Mouse (Mus musculus): ENCODE measurements around the gene Pspc1. TPM values are rescaled to one million over a fixed set of nuclear protein-coding genes. Genes with fewer than 3 reads are reported as not detected.
"Not testable (repeated sequence)": the region's sequence is repeated elsewhere in the genome, so short reads cannot be mapped to it uniquely, and the experiment has no call there.

Pspc1 gene
- polyA plus RNA-seq, 1 experiment: 2.4 TPM

- no peaks in the 10 kb centered on the region for H3K4me1 ChIP-seq (ENCODE audit: control insufficient read depth, insufficient read depth, insufficient read length, low read length)
- peaks cover 40% of the 10 kb centered on the region for H3K36me3 ChIP-seq (ENCODE audit: control insufficient read depth, insufficient read depth, low read length)
- H3K27me3 ChIP-seq (ENCODE audit: control insufficient read depth, insufficient read depth, low read length): no peaks in the 10 kb centered on the region
- no peak overlapping the region for H3K4me3 ChIP-seq (ENCODE audit: low read depth, low read length)
- WGBS: 37% methylated on average over 2 of the region's 2 CpGs
- TF ChIP-seq CTCF (IDR thresholded peaks at IDR 0.05; ENCODE audit: extremely low read depth, insufficient read length, insufficient replicate concordance, low read depth, low read length): peak; percentile 36; the same call in 1 of the 2 replicates
- no peak for TF ChIP-seq POLR2A (IDR thresholded peaks at IDR 0.05; ENCODE audit: low read depth, low read length)
- H3K27ac ChIP-seq (ENCODE audit: insufficient read depth, low read depth, low read length): no peak overlapping the region
Observed at GRCm38 (mm10) chr14:56793243-56793642, 15.1 kb upstream of the Pspc1 start.

- Histone ChIP-seq H3K36me3 (ENCODE audit: control insufficient read depth, insufficient read depth, low read length) (no peaks in the 10 kb centered on the region), H3K4me3 (ENCODE audit: low read depth, low read length) (no peak overlapping the region), H3K4me1 (ENCODE audit: control insufficient read depth, insufficient read depth, insufficient read length, low read length) (no peaks in the 10 kb centered on the region), H3K27me3 (ENCODE audit: control insufficient read depth, insufficient read depth, low read length) (no peaks in the 10 kb centered on the region), H3K27ac (ENCODE audit: insufficient read depth, low read depth, low read length) (no peak overlapping the region)
- TF ChIP-seq CTCF (IDR thresholded peaks at IDR 0.05; ENCODE audit: extremely low read depth, insufficient read length, insufficient replicate concordance, low read depth, low read length) (no peak), POLR2A (IDR thresholded peaks at IDR 0.05; ENCODE audit: low read depth, low read length) (no peak)
- WGBS: 86% methylated on average over 1 of the region's 1 CpGs
Observed at GRCm38 (mm10) chr14:56784575-56784974, 6.5 kb upstream of the Pspc1 start.

GRCm38 (mm10) chr14:56778933-56779300 is 801 bp upstream of the Pspc1 start:
- TF ChIP-seq POLR2A (IDR thresholded peaks at IDR 0.05; ENCODE audit: low read depth, low read length) (no peak), CTCF (IDR thresholded peaks at IDR 0.05; ENCODE audit: extremely low read depth, insufficient read length, insufficient replicate concordance, low read depth, low read length) (no peak)

GRCm38 (mm10) chr14:56777360-56778136 is 568 bp downstream of the Pspc1 start:
- Histone ChIP-seq H3K36me3 (ENCODE audit: control insufficient read depth, insufficient read depth, low read length) (no peaks in the 10 kb centered on the region), H3K4me3 (ENCODE audit: low read depth, low read length) (peak overlapping the region; percentile 90), H3K27ac (ENCODE audit: insufficient read depth, low read depth, low read length) (peak overlapping the region; percentile 81), H3K4me1 (ENCODE audit: control insufficient read depth, insufficient read depth, insufficient read length, low read length) (peaks cover 4% of the 10 kb centered on the region; the same call in 1 of the 2 replicates), H3K27me3 (ENCODE audit: control insufficient read depth, insufficient read depth, low read length) (no peaks in the 10 kb centered on the region)
- WGBS: under 1% methylated on average over 71 of the region's 71 CpGs
- TF ChIP-seq POLR2A (IDR thresholded peaks at IDR 0.05; ENCODE audit: low read depth, low read length): 0 out of 2 replicates have a peak, but pooled peaks have one; percentile 29
- TF ChIP-seq CTCF (IDR thresholded peaks at IDR 0.05; ENCODE audit: extremely low read depth, insufficient read length, insufficient replicate concordance, low read depth, low read length): no peak

More at GRCm38 (mm10) chr14:56778933-56779300, 801 bp upstream of the Pspc1 start:
- Histone ChIP-seq H3K4me1 (ENCODE audit: control insufficient read depth, insufficient read depth, insufficient read length, low read length) (peaks cover 4% of the 10 kb centered on the region; the same call in 1 of the 2 replicates), H3K36me3 (ENCODE audit: control insufficient read depth, insufficient read depth, low read length) (no peaks in the 10 kb centered on the region), H3K27ac (ENCODE audit: insufficient read depth, low read depth, low read length) (peak overlapping the region; percentile 74; the same call in 1 of the 2 replicates), H3K27me3 (ENCODE audit: control insufficient read depth, insufficient read depth, low read length) (no peaks in the 10 kb centered on the region), H3K4me3 (ENCODE audit: low read depth, low read length) (peak overlapping the region; percentile 90)
- WGBS: 17% methylated on average over 3 of the region's 3 CpGs

GRCm38 (mm10) chr14:56776571-56777238 is 1.4 kb downstream of the Pspc1 start:
- Histone ChIP-seq H3K36me3 (ENCODE audit: control insufficient read depth, insufficient read depth, low read length) (0 out of 2 replicates have a peak, but pooled peaks cover under 1% of the 10 kb centered on the region), H3K4me3 (ENCODE audit: low read depth, low read length) (peak overlapping the region; percentile 90), H3K27me3 (ENCODE audit: control insufficient read depth, insufficient read depth, low read length) (no peaks in the 10 kb centered on the region), H3K27ac (ENCODE audit: insufficient read depth, low read depth, low read length) (no peak overlapping the region), H3K4me1 (ENCODE audit: control insufficient read depth, insufficient read depth, insufficient read length, low read length) (peaks cover 4% of the 10 kb centered on the region; the same call in 1 of the 2 replicates)
- 10% methylated on average over 11 of the region's 11 CpGs for WGBS
- TF ChIP-seq POLR2A (IDR thresholded peaks at IDR 0.05; ENCODE audit: low read depth, low read length): no peak
- TF ChIP-seq CTCF (IDR thresholded peaks at IDR 0.05; ENCODE audit: extremely low read depth, insufficient read length, insufficient replicate concordance, low read depth, low read length): no peak

GRCm38 (mm10) chr14:56775416-56775815 is 2.7 kb downstream of the Pspc1 start:
- no peak overlapping the region for H3K27ac ChIP-seq (ENCODE audit: insufficient read depth, low read depth, low read length)
- H3K4me3 ChIP-seq (ENCODE audit: low read depth, low read length): no peak overlapping the region
- H3K27me3 ChIP-seq (ENCODE audit: control insufficient read depth, insufficient read depth, low read length): no peaks in the 10 kb centered on the region
- no peak for TF ChIP-seq CTCF (IDR thresholded peaks at IDR 0.05; ENCODE audit: extremely low read depth, insufficient read length, insufficient replicate concordance, low read depth, low read length)
- TF ChIP-seq POLR2A (IDR thresholded peaks at IDR 0.05; ENCODE audit: low read depth, low read length): no peak
- peaks cover 4% of the 10 kb centered on the region; the same call in 1 of the 2 replicates for H3K4me1 ChIP-seq (ENCODE audit: control insufficient read depth, insufficient read depth, insufficient read length, low read length)
- 38% methylated on average over 4 of the region's 4 CpGs for WGBS
- H3K36me3 ChIP-seq (ENCODE audit: control insufficient read depth, insufficient read depth, low read length): peaks cover 10% of the 10 kb centered on the region

GRCm38 (mm10) chr14:56766438-56766837 is 11.7 kb downstream of the Pspc1 start:
- H3K4me1 ChIP-seq (ENCODE audit: control insufficient read depth, insufficient read depth, insufficient read length, low read length); H3K4me3 ChIP-seq (ENCODE audit: low read depth, low read length); H3K27me3 ChIP-seq (ENCODE audit: control insufficient read depth, insufficient read depth, low read length); H3K27ac ChIP-seq (ENCODE audit: insufficient read depth, low read depth, low read length): not testable (repeated sequence)
- 90% methylated on average over 2 of the region's 2 CpGs for WGBS
- peaks cover 28% of the 10 kb centered on the region for H3K36me3 ChIP-seq (ENCODE audit: control insufficient read depth, insufficient read depth, low read length)

- H3K27me3 ChIP-seq (ENCODE audit: control insufficient read depth, insufficient read depth, low read length); H3K27ac ChIP-seq (ENCODE audit: insufficient read depth, low read depth, low read length); H3K4me3 ChIP-seq (ENCODE audit: low read depth, low read length); H3K4me1 ChIP-seq (ENCODE audit: control insufficient read depth, insufficient read depth, insufficient read length, low read length): not testable (repeated sequence)
- peaks cover 27% of the 10 kb centered on the region for H3K36me3 ChIP-seq (ENCODE audit: control insufficient read depth, insufficient read depth, low read length)
- 87% methylated on average over 3 of the region's 3 CpGs for WGBS
Observed at GRCm38 (mm10) chr14:56765117-56765516, 13.0 kb downstream of the Pspc1 start.

Measured in small intestine, adult 2 months (tissue).